Mouse (Mus musculus): ENCODE results near the gene Iqch.

Iqch gene

GRCm38 (mm10) chr9:63377270-63378142 is 224.8 kb downstream of the Iqch start, which contains the start of gene Map2k5:
Gene Map2k5, minus strand, starts transcription at chr9:63377902.
- DNase-seq (ENCODE audit: low read depth, low spot score), result peak; percentile 91

- no peak for DNase-seq (ENCODE audit: low read depth, low spot score)
Observed at GRCm38 (mm10) chr9:63373315-63373714, 229.0 kb downstream of the Iqch start.

- DNase-seq (ENCODE audit: low read depth, low spot score), result no peak
Observed at GRCm38 (mm10) chr9:63372541-63372940, 229.8 kb downstream of the Iqch start.

Measured in CD4-positive helper T cell, adult 2 months (primary cell).